Mouse (Mus musculus): Measurements from ENCODE around the gene Tmem191c.

DNA sequence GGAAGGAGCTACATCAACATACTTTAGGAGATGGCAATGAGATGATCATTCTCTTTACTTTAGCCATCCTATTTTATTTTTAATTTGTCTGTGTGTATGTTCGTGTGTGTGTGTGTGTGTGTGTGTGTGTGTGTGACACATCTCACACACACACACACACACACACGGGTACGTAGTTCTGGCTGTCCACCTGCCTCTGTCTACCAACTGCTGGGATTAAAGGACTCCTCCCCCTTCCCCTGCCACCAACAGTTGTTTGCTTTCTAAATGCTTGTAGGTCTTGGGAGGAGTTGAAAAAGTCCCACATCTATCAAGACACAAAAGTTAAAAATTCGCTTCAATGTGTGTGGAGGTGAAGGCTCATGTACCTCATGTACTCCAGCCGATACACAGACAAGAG, 48.9 kb downstream of the Tmem191c start:
- TF ChIP-seq CTCF (IDR thresholded peaks at IDR 0.05; ENCODE audit: extremely low read depth, insufficient read length, insufficient replicate concordance, low read depth, low read length), result no peak
- no peak for TF ChIP-seq POLR2A (IDR thresholded peaks at IDR 0.05; ENCODE audit: low read depth, low read length)

Measured in small intestine, adult 2 months (tissue).